Mouse (Mus musculus): ENCODE measurements around the gene Anxa6. TPM values are rescaled to one million over a fixed set of nuclear protein-coding genes. Genes with fewer than 3 reads are reported as not detected.

Anxa6 gene
- total and polyA plus RNA-seq, 3 experiments: 47.0 to 49.4 TPM; not detected in 1

DNA sequence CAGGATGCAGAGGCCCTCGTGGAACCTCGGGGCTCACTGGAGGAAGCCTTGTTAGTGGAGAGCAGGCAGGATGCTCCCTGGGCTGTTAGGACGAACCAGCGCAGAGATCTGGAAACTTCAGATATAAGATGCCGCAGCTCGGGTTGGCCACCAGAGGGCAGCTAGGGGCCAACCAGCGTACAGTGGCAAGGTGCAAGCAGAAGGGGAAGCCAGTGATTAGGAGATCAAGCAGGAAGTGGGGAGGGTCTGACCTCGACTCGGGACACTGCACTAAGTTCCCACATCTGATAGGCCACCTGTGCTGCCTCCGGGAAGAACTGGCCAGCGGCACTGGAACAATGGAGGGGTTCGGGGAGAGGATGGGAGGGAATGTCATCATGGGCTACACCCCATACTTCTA, 35.0 kb downstream of the Anxa6 start:
- Histone ChIP-seq H3K79me2 (ENCODE audit: control insufficient read depth, insufficient read depth, low read length, poor library complexity) (no peaks in the 10 kb centered on the region), H3K9me3 (replicated peaks; ENCODE audit: insufficient read depth, low read length) (no peaks in the 10 kb centered on the region), H3K36me3 (ENCODE audit: control insufficient read depth in 1 of 2, insufficient read depth in 2 of 2, low read length in 2 of 2) (no peaks in the 10 kb centered on the region), H3K9ac (ENCODE audit: control insufficient read depth, low read depth, low read length, poor library complexity, severe bottlenecking) (no peak overlapping the region), H3K27ac (ENCODE audit: control insufficient read depth, low read depth, low read length) (no peak overlapping the region), H3K27me3 (ENCODE audit: control insufficient read depth in 1 of 2, insufficient read depth in 2 of 2, low read length in 2 of 2) (no peaks in the 10 kb centered on the region), H3K4me3 (ENCODE audit: control insufficient read depth in 1 of 2, insufficient read depth in 1 of 2, low read depth in 2 of 2, low read length in 2 of 2) (peak overlapping the region in 1 of 2 experiments; percentile 31; a peak in 1 of 4 replicates), H3K4me1 (ENCODE audit: control insufficient read depth in 1 of 2, insufficient read depth in 2 of 2, low read length in 2 of 2) (0 out of 4 replicates have a peak, but pooled peaks cover 0 to 5% of the 10 kb centered on the region in 2 experiments)
- TF ChIP-seq ETS1 (IDR thresholded peaks at IDR 0.05; ENCODE audit: low read depth, low read length) (no peak), USF2 (IDR thresholded peaks at IDR 0.05; ENCODE audit: borderline replicate concordance in 1 of 2, insufficient read depth in 1 of 2, low read depth in 1 of 2, low read length in 2 of 2) (no peak), POLR2A (IDR thresholded peaks at IDR 0.05; ENCODE audit: control insufficient read depth in 1 of 2, insufficient read depth in 1 of 2, low read depth in 1 of 2, low read length in 2 of 2, poor library complexity in 1 of 2) (no peak), NRF1 (IDR thresholded peaks at IDR 0.05; ENCODE audit: insufficient read depth, low read depth, low read length, poor library complexity, severe bottlenecking) (0 out of 2 replicates have a peak, but pooled peaks have one; percentile 8), ZNF384 (IDR thresholded peaks at IDR 0.05; ENCODE audit: low read depth, low read length) (no peak), HCFC1 (IDR thresholded peaks at IDR 0.05; ENCODE audit: low read depth, low read length) (peak; percentile 45; the same call in 1 of the 2 replicates), USF1 (IDR thresholded peaks at IDR 0.05; ENCODE audit: low read depth, low read length) (no peak), CHD2 (IDR thresholded peaks at IDR 0.05; ENCODE audit: low read length) (no peak), TCF12 (IDR thresholded peaks at IDR 0.05; ENCODE audit: low read depth, low read length) (peak; percentile 37; the same call in 1 of the 2 replicates), MYB (IDR thresholded peaks at IDR 0.05; ENCODE audit: low read depth, low read length) (no peak), CHD1 (IDR thresholded peaks at IDR 0.05; ENCODE audit: low read depth, low read length) (no peak), BHLHE40 (IDR thresholded peaks at IDR 0.05; ENCODE audit: borderline replicate concordance, low read depth, low read length) (no peak), NELFE (IDR thresholded peaks at IDR 0.05; ENCODE audit: low read depth, low read length) (no peak), RAD21 (IDR thresholded peaks at IDR 0.05; ENCODE audit: low read depth, low read length) (peak; percentile 86), EP300 (IDR thresholded peaks at IDR 0.05; ENCODE audit: low read depth in 1 of 2, low read length in 2 of 2) (peak; percentile 14 to 51; a peak in 1 of 4 replicates), KAT2A (conservative IDR thresholded peaks at IDR 0.05; ENCODE audit: low read depth, low read length) (no peak), GATA1 (IDR thresholded peaks at IDR 0.05; ENCODE audit: low read depth, low read length) (peak; percentile 58), MYC (IDR thresholded peaks at IDR 0.05; ENCODE audit: low read depth, low read length) (0 out of 2 replicates have a peak, but pooled peaks have one; percentile 42), MAFK (IDR thresholded peaks at IDR 0.05; ENCODE audit: borderline replicate concordance, low read depth, low read length) (no peak), POLR2AphosphoS2 (IDR thresholded peaks at IDR 0.05; ENCODE audit: low read length) (no peak), SMC3 (IDR thresholded peaks at IDR 0.05; ENCODE audit: low read depth, low read length) (peak; percentile 100), ELF1 (IDR thresholded peaks at IDR 0.05; ENCODE audit: low read depth, low read length) (peak; percentile 84), MAZ (IDR thresholded peaks at IDR 0.05; ENCODE audit: low read depth, low read length) (peak; percentile 83; the same call in 1 of the 2 replicates), POLR2AphosphoS5 (IDR thresholded peaks at IDR 0.05; ENCODE audit: borderline replicate concordance, low read depth, low read length) (no peak), CTCF (IDR thresholded peaks at IDR 0.05 in 2 of 3, conservative IDR thresholded peaks at IDR 0.05 in 1 of 3; ENCODE audit: control insufficient read depth in 1 of 3, insufficient read depth in 1 of 3, low read depth in 2 of 3, low read length in 3 of 3, poor library complexity in 1 of 3, severe bottlenecking in 1 of 3) (peak; percentile 89 to 99 (median 99)), E2F4 (IDR thresholded peaks at IDR 0.05; ENCODE audit: borderline replicate concordance, low read depth, low read length) (no peak), MAX (IDR thresholded peaks at IDR 0.05; ENCODE audit: low read length) (no peak), TBP (IDR thresholded peaks at IDR 0.05; ENCODE audit: low read depth, low read length) (no peak), UBTF (IDR thresholded peaks at IDR 0.05; ENCODE audit: borderline replicate concordance, insufficient read depth, low read depth, low read length) (no peak), ZC3H11A (IDR thresholded peaks at IDR 0.05; ENCODE audit: low read depth, low read length) (peak; percentile 94), RCOR1 (IDR thresholded peaks at IDR 0.05; ENCODE audit: low read depth, low read length) (0 out of 2 replicates have a peak, but pooled peaks have one; percentile 23), SIN3A (IDR thresholded peaks at IDR 0.05; ENCODE audit: low read length) (peak; percentile 62; the same call in 1 of the 2 replicates)
- DNase-seq (ENCODE audit: low read depth, low spot score): peak; percentile 89
